Mouse (Mus musculus) olfactory bulb, adult 2 months (tissue): Measurements from ENCODE around the gene Rpl12.

Experiments used
- CTCF ChIP-seq: fragments of 200-500 bp; IDR thresholded peaks from 2 replicates; pipeline ENCODE4 v1.5.1; 2012; ENCODE audit warnings: low read depth, mild to moderate bottlenecking, low read length, moderate library complexity; ENCODE audit not compliant: insufficient read depth
- POLR2A ChIP-seq: fragments of 200-500 bp; IDR thresholded peaks from 2 replicates; pipeline ENCODE4 v1.6.1; 2012; ENCODE audit warnings: mild to moderate bottlenecking, low read depth, low read length, moderate library complexity; ENCODE audit not compliant: insufficient read depth

DNA sequence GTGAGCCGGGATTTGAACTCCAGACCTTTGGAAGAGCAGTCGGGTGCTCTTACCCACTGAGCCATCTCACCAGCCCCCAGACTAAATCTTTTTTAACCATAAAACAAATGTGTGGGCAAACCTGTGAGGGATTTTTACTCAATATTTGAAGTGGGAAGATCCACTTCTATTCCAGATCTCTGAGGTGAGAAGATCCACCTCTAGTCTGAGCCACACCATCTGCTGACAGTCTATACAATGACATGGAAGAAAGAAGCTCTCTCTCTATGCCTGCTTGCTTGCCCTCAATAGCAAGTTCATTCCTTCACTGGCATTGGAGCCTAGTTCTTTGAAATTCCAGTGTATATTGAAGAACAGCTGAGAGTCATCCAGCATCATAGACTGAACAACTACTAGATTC is 38.4 kb downstream of the Rpl12 start:
- TF ChIP-seq CTCF (no peak), POLR2A (no peak)
